Mouse (Mus musculus): Measurements from ENCODE around the gene Cstad.

DNA sequence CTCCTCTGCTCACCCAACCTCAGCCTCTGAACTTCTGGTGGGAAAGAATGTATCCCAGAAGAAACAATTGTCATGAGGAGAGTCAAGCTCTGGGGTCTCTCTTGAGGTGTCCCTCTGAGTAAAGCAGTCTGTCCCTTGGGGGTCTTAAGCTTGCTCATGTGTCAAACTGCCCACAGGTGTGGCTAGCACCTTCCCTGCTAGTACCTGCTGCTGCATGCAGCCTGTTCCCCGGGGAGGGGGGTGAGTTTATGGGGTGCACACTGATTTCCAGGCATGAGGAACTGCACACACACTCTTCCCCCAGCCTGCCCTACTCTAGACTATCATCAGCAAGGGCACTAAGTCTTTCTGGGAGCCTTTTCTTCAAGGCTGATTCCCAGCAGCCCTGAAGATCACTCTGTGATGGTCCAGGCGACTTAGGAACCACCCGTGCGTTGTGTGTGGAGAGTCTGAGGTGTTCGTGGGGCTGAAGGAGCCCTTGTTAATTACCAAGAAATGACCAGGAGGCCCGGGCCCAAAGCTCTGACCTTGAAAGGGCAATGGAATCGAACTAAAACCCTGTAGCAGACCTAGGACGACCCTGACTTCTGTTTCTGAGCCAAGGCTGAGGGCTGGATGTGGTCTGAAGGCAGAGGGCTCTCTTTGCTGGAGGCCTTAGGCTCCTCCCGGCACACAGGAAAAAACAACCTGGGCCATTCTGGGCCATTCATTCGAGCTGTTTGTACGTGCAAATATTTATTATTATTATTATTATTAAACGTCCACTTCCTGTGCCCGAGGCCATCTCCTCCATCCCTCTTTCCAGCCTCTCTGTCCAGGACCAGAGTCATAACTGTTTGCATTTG is 62.1 kb downstream of the Cstad start:
- TF ChIP-seq CTCF (IDR thresholded peaks at IDR 0.05; ENCODE audit: low read depth, low read length) (no peak), POLR2A (IDR thresholded peaks at IDR 0.05; ENCODE audit: extremely low read depth, insufficient read depth, low read length) (no peak)
